Mouse (Mus musculus) embryo, embryonic 10 days (tissue): ENCODE measurements at regions not wholly inside any gene's neighbourhood (a gene's known extent, or its start where the extent isn't known, plus 50 kb on each side); places are given as distances from the start of the nearest gene placed in this dataset.
"Not testable (repeated sequence)": the region's sequence is repeated elsewhere in the genome, so short reads cannot be mapped to it uniquely, and the experiment has no call there.

Source experiments
- DNase-seq: peaks from one replicate; pipeline ENCODE4 v3.0.0-alpha.2; 2015; ENCODE audit warnings: low spot score

- no peak for DNase-seq
Observed at GRCm38 (mm10) chr9:85637274-85637673, 111.9 kb downstream of the Ibtk start.

GRCm38 (mm10) chr9:85636131-85636447, 113.0 kb downstream of the Ibtk start:
- no peak for DNase-seq

DNA sequence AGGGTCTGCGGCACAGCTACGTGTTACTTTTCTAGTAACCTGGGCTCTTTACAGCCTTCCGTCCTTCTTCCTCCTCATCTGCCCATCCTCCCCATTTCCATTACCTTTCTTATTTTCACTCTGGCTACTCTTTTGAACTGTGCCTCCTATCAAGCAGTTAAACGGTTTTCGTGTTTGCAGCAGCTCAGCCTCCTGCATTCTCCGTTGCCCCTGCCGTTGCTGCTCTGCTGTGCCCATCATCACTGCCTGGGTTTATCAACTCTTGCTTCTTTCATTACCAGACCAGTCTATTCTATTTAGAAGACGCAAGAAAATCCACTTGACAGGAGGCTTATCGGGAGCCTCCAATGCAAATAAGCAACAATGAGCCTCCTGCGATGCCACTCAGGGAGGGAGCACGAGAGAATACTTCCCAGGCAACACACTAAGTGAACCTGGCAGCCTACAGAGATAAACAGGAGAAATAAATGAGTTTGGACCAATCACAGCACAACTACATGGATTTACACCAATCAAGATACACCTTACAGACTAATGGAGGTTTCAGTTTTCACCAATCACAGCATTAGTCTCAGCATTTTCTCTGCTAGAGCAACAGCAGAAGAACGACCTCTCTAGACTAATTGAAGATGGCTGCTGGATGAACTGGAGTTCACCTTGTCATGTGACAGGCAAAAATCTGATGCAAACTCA, 113.5 kb downstream of the Ibtk start:
- no peak for DNase-seq

DNA sequence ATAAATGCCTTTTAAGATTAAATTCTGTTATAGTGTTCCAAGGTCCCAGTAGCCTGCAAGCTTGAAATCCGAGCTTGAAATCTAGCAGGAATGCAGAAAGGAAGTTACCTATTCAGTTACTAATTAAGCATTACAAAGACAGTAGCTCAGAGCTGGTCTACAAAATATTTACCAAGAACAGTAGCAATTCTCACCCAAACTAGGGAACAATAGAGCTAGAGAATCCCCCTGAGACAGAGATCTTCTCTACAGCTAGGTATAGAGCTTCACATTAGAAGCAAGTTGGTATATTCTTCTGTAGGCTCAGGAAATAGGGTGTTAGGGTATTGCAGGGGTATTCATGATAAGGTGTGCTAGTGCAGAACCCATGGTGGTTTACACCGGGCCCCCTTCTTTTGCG, 114.3 kb downstream of the Ibtk start:
- DNase-seq: not testable (repeated sequence)

DNA sequence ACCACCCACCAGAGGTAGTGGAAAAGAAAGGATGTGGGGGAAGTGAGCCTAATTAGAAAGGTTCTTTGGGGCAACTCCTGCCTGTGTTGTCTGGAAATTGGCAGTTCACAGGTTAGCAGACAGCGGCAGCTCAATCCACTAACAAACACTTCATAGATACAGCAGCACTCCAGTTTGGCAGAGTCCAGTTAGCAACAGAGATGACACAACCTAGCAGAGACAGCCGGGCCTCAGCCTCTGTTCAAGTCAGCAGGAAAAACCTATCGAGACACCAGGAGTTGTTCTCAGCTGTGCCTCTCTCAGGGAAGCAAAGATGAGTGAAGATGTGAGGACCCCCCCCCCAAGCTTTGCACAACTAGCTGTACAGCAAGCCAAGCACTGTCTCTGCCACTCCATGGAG, 131.2 kb downstream of the Ibtk start:
- DNase-seq: no peak

GRCm38 (mm10) chr9:85617177-85617777, 131.9 kb downstream of the Ibtk start:
- no peak for DNase-seq

- DNase-seq: no peak
Observed at GRCm38 (mm10) chr9:85616266-85616869, 132.8 kb downstream of the Ibtk start.

DNA sequence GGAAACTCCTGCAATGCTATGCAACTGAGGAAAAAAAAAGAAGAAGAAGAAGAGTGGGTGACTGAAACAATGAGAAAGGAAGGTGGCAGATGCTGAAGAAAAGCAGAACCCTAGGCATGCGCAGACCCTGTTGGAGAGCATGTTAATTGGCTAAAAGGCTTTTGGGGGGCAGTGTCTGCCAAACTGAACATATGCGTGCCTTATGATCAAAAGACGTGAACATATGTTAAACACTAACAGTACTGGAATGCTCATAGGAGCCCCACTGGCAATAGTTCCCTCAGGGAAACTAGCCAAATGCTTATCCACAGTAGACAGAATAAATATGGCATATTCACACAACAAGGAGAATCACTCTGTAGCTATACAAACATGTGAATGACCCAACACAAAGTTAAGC, 140.0 kb downstream of the Ibtk start:
- no peak for DNase-seq

GRCm38 (mm10) chr9:85596959-85597358, 152.2 kb downstream of the Ibtk start:
- DNase-seq: peak; percentile 39

DNA sequence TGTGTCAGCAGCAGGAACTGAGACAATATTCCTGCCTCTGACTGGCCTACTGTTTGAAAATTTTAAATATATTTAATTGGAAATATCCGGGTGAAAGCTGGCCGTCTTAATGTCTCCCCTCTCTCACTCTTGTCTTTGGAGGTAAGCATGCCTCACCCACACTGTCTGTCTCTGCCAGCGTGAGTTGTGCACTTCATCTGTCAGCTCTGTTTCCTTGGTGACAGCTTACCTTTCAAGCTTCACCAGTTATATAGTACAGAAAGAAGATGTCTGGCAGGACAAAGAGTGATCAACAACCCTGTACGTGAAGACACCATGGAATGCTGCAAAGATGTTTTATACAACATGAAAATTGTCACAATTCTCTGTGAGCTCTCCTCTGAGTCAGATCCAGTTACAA, 155.3 kb downstream of the Ibtk start:
- no peak for DNase-seq

DNA sequence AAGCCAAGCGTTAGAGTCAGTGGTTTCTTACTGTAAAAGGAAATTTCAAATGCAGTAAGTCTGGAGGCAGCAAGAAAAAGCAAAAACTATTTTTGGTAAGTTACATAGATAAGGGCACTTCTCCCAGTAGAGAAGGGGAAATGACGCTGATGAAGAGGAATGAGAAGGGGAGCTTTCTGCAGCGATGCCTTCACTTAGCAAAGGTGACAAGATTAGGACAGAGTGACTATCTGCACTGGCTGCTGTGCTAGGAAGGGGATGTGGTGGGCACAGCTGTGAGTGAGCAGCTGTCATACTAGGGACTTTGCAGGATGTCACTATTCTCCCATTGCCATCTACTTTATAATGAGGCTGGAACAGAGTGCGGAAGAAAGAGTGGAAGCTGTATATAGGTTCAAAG, 156.5 kb downstream of the Ibtk start:
- DNase-seq: no peak

DNA sequence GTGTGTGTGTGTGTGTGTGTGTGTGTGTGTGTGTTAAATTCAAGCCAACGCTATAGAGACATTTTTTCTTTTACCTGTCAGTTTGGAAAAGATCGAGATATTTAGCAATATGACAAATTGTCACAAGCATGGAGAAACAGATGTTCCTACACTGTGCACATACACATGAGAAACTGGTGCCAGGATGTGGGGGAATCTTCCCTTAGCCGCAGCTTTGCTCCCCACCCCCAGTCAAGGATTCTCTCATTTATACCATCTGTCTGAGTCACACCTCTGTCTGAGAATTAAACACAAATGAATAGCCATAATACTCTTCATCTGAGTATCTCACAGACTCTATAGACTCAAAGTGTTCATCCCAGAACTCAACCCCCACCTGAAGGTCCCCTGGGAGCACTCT, 159.9 kb downstream of the Ibtk start:
- DNase-seq: no peak

- peak; percentile 56 for DNase-seq
Observed at GRCm38 (mm10) chr9:85588077-85588476, 161.1 kb downstream of the Ibtk start.

- no peak for DNase-seq
Observed at GRCm38 (mm10) chr9:85581028-85581595, 168.0 kb downstream of the Ibtk start.

- DNase-seq: no peak
Observed at GRCm38 (mm10) chr9:85577812-85578211, 171.3 kb downstream of the Ibtk start.

DNA sequence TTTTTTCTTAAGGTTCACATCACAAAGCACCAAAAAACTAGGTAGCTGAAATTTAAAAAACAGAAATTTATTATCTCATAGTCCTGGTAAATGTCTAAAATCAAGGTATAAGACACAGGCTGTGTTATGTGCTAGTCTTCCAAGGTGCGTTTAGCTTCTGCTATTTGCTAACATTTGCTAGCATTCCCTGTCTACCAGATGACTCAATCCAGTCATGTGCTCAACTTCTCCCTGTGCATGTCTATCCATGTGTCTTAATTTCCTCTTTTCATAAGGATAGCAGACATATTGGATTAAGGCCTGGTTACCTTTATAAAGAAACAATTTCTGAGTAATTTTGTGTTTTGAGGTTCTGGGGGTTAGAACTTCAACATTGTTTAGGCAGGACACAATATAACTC, 171.8 kb downstream of the Ibtk start:
- no peak for DNase-seq

GRCm38 (mm10) chr9:85568877-85569276, 180.3 kb downstream of the Ibtk start:
- DNase-seq: no peak

GRCm38 (mm10) chr9:85551871-85552270, 197.3 kb downstream of the Ibtk start:
- DNase-seq: no peak

DNA sequence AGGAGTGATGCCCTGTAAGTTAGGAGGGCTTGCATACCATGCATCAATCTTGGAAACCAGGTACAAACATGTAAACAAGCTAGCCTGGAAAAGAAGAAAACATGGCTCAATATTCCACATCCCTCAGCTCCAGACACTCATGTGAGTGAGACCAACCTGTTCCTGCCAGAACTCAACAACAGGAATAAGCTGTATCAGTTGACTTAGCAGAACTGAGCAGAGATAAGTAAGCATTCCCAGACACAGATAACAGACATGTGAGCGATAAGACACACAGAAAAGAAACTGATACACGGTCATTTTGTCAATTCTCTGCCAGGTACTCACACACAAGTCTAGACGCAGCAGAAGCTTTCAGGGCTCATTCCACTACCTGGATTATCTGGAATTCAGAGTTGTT, 198.7 kb downstream of the Ibtk start:
- DNase-seq: no peak

- no peak for DNase-seq
Observed at GRCm38 (mm10) chr9:85546226-85546625, 202.9 kb downstream of the Ibtk start.

GRCm38 (mm10) chr9:85545566-85545965, 203.6 kb downstream of the Ibtk start:
- no peak for DNase-seq

DNA sequence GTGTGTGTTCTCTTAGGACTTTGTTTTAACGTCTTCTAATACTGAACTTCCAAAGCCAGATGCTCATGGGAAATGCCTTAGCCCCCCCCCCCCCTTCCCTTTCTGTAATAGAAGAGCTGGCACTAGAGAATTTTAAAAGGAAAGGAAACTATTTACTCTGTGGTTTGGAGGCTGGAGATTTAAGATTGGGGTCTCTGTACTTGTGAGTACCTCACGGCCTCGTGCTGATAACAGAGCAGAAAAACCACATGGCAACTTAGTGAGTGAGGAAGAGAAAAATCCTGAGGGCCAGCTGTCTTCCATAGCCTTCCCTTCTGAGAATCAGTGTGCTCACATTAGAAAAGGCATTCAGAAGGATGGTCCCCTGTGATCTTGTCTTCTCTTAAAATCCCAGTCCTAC, 210.6 kb downstream of the Ibtk start:
- DNase-seq: no peak

DNA sequence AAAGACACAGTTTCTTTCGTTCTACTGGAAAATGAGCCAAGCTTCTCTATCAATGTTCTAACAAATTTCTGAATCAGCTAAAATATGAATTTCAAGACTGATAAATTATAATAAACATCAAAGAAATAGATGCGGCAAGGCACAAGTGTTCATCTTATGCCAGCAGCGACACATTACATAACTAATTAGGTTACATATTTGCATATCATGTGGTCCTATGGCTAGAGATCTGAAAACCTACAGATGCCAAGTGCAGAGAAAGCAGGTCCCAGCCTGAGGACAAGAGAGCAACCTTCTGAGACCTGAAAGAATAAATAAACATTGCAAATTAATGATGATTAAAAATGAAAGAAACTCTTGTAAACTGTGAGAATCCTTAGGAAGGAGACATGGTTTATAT, 201.3 kb upstream of the Tent5a start:
- no peak for DNase-seq

GRCm38 (mm10) chr9:85524733-85525132, 197.6 kb upstream of the Tent5a start:
- no peak for DNase-seq
